Mouse (Mus musculus) urinary bladder, postnatal 14 days (tissue): ENCODE data around the gene Patl2.
"Not testable (repeated sequence)": the region's sequence is repeated elsewhere in the genome, so short reads cannot be mapped to it uniquely, and the experiment has no call there.

ENCODE experiments used
- DNase-seq: peaks from one replicate; pipeline ENCODE4 v3.0.0; 2021; ENCODE audit warnings: low spot score

Gene Patl2

DNA sequence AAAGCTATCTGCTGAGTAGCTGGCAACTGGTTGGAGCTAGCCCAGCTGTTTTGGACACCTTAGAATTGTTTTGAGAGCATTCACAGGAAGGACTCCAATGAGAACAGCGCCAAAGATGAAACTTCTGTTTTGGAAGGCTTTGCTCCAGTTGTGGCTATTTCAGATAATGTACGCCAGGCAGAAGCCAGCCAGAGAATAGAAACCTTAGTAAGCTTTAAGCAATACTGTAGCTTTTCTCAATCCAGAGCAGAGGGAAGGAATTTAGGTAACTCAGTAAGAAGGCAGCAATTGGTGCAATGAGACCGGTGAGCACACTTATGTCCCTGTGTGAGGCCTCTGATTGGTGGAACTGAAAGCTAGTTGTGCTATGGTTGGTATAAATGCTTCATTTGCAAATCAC, 42.9 kb downstream of the Patl2 start:
- no peak for DNase-seq

DNA sequence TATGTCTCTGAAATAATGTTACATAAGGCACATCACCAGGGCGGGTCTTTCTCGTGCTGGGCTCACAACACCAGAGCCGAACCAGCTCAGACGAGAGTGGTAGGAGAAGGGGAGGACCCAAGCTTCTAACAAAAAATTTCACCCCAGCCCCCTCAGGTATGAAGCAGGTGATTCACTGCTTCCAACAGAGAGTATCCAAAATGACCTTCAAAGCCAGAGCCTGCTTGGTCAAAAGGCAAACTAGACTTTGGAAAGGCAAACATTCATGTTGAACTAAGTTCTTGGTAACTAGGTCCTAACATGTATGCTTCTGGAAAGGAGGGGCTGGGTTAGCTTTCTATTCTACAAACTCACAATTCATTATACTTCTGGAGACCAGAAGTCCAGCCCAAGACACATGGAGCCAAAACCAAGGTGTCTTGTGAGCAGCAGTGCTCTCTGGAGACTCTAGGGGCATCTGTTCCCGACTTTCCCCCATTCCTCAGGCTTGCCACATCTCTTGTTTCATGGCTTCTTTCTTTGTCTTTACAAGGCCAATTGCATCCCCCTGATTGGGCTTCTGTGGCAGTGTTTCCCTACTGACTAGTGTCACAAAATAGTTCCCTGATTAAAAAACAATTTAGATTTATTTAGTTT, 44.5 kb downstream of the Patl2 start:
- DNase-seq, result no peak

DNA sequence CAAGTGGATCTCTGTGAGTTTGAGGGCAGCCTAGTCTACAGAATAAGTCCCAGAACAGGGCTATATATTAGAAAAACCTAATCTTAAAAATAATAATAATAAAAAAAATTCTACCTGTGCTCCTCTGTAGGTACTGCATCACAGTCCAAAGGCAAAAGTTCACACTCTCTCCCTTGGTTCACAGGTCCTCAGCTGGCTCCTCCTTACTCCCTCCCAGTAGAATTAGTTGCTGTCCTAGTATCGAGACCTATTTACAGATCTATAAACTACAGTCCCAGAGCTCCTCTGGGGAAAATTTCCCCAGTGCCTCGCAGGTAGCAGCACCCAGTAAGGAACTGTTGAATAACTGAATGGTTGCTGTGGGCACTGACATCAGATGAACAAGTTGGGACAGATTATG, 45.2 kb downstream of the Patl2 start:
- no peak for DNase-seq

DNA sequence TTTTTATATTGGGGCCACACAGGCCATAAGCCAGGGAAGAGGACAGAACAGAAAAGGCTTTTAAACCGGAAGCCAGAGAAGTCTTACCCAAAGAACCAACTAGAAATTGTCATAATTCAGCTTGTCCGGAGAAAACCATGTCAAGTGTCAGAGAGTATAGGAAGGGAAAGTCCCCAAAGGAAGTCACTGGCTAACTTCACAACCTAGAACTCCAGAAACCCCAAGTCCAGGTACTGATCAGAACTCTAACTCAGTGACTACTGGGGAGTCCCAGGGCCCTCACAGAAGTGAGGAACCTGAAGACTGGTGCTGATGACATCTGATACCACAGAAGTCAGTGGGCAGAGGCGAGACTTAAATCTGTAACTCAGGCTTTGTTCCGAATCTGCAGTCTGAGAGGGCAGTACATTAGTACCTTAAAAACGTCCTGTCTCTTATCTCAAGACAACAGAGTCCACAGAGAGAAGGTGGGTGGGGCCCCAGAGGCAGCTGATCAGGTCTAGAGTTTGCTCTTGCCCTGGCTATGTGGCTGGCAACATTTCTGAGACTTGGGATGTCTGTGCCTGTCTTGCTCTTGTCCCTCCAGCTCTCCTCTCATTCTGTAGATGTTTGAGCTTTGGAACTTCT, 48.0 kb downstream of the Patl2 start:
- no peak for DNase-seq

DNA sequence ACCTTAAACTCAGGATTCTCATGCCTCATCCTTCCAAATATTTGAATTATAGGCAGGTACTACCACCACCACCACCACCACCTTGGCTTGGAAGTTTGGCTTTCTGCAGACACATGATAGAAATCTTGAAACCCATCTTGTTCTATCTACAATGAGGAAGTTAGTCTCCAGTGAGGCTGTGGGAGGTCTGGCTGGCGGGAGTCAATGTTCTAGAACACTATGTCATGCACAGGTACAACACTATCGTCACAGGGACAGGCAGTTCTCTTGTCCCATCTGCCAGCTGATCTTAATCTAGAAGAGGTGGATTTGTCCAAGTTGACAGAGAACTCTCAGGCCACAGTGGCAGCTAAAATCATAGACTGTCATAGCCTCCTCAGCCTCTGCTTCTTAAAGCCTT, 53.4 kb downstream of the Patl2 start:
- no peak for DNase-seq

DNA sequence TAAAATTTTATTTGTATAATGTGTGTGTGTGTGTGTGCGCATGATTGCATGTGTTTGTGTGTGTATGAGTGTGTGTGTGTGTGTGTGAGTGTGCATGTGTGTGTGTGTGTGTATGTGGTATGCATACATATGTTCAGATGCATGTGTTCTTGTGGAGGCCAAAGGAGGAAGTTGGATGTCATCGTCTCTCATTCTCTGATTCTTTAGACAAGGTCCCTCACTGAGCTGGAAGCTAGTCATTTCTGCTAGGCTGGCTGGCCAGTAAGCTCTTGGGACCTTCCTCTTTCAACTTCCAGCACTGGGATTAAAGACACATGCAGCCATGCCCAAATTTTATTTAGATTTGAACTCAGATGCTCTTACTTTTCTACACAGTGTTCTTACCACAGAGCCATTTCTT, 53.9 kb downstream of the Patl2 start:
- no peak for DNase-seq

DNA sequence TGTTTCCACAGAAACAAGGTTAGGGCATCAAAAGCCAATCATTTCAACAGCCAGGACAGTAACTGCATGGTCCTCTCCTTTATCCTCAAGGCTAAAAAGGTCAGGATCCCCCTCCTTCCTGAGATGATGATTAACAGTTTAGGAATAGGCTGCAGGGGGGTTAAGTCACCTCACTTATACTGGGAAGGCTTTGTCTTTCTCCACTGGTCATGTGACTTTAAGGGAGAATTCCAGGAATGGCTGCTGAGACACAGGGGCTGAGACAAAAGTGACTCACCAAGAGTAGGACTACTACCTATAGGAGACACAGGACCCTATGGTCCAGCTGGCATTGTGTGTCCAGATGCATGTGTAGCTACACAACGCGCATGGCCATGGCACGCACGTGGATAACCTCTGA, 58.4 kb downstream of the Patl2 start:
- DNase-seq, result no peak

DNA sequence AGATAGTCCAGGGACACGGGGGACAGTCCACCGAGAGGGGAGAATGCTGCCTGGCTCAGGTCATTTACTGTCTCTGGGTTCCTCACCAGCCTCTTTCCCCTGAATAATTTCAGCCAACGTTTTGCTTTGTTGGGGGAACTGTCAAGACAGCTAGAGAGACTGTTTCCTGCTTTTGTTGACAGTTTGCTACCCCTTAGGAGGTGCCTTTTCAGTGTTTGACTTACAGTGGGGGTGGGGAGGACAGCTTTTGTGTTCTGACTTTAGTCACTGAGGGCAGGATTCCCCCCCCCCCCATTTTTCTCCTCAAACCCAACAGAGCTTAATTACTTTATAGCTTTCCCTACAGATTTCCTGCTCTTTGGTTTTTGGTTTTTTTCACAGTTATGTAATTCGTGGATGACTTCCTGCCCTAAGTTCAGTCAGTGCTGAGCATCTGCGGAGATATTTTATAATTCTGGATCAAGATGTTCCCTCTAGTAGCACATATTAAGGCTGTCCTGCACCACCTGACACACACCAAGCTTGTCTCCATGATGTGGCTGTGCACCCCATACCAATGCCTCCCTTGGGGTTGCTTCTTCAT, 59.1 kb downstream of the Patl2 start:
- no peak for DNase-seq

DNA sequence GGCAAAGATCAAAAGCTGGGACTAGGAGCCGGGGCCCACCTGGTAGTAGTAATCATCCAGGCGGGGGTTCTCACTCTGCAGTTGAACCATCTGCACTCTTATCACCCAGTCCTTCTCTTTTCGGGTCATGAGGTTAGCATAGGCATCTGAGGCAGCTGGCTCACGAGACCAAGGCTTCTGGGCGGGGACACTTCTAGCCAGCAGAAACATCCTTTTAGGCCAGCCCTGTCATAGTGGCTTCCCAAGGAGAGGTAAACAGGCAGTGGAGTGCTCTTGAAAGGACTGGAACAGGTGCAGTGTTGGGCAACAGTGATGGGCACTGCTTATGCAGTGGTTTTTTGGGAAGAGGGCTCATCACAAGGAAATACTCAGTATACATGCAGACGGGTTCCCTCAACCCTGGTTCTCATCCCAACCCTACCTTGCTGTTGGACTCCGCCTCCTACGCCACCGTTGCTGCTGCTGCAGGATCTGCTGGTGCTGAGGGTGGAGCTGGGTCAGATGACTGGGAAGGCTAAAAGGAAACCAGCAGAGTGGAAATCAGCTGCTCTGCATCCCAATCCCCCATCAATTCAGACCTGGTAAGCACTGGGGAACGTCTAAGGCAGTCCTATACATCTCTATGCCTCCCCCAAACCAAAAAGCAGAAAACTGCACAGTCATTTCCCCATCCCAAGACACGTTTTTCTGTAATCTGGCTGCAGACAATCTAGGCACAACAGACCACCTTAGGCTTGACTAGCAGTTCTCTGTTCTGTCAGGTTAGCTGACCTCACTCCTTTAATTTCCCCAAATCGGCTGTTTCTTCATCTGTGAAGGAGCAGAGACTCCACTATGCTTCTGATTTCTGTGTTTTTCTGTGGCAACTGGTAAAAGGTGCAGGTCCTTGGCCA, 60.1 kb downstream of the Patl2 start:
- no peak for DNase-seq

DNA sequence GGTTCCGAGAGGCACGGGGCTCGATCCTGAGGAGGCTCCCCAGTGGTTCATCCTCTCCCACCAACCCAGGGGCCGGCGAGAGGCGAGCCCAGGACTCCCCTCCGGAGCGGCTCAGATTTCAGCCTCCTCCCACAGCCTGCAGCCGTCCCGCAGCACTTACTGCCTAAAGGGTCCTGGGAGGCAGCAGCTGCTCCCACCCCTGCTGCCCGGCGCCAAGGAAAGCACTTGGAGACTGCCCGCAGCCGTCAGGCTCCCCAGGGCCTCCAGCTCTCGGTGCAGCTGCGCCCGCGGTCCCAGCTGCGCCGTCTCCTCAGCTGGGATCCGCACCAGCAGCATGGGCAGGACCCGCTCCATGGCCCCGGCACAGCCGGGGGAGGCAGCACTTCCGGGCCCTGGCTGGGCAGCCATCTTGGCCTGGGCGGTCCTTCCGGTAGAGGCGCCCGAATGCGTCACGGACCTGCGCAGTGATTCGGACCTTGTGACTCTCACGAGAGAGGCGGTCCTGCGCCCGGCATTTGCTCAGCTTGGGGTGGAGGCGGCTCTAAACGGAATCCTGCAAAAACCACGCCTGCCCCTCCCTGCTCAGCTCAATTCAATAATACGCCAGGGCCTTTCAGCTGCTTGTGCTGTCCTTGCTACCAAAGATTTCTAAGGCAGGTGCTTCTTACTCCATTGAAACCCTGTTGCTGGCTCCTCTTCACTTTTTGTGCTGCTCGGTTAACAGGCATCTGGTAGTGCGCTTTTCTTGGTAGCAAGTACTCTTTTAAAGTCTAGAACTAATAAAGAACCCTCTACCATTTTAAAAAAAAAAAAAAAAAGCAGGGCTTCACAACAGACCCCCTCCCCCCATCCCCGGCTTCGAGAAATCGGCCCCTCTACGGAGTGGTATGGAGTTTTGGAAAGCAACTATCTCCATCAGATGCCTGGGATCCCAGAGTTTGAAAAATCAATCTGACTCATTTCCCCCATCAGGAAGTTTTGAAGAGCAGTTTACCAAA, 67.7 kb downstream of the Patl2 start, which contains the start of gene Spg11:
Gene Spg11, minus strand, starts transcription at position 426 of the 998 bp plus-strand sequence.
- peak; percentile 98 for DNase-seq

DNA sequence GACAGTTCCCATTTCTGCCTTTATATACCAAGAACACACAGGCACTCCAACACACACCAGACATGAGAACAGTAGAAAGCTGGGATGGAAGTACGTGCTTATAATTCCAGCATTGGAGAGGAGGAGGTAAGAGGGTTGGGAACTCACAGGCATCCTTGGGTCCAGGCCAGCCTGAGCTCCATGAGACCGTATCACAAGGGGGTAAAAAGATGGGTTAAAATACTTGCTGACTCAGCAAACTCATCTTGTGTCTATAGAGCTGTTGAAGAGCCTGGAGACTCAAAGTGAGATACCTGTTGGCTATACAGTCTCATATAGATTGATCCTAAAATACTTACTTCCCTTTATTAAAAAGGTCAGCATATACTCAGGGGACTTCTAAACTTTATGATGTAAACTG, 69.1 kb downstream of the Patl2 start:
- DNase-seq, result no peak

DNA sequence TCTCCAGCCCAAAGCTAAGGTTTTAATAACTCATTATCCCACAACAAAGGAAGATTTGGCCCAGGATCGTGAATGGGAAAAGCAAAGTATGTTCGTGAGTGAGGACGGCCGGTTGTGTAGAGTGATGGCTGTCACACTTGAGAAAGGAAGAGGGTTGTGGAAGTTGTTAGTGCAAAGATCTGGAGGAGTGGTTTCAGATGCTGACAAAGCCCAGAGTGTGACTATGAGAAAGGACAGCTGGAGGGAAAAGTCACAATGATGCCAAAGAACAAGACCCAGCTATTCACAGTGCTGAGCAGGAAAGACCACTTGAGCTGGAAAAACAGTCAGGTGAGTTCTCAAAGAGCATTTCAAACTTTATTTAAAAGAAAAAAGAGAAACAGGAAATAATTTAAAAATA, 76.3 kb downstream of the Patl2 start:
- no peak for DNase-seq

DNA sequence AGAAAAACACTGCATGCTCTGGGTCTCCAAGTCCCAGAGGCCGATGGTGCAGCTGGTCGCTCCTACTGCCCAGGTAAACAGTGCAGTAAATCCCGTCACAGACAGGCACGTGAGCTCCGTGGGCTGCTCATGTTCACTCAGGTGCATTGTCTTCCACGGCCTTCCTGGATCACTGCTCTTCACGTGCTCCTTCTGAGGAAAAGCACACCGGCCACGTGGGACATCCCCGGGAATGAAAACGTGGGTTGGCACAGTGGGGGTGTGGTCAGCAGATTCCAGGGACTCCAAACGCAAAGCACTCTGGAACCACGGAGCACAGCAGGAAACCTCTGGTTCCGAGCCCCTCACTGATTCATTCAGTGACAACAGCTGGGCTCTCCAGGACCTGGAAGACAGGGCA, 77.9 kb downstream of the Patl2 start:
- DNase-seq, result no peak

DNA sequence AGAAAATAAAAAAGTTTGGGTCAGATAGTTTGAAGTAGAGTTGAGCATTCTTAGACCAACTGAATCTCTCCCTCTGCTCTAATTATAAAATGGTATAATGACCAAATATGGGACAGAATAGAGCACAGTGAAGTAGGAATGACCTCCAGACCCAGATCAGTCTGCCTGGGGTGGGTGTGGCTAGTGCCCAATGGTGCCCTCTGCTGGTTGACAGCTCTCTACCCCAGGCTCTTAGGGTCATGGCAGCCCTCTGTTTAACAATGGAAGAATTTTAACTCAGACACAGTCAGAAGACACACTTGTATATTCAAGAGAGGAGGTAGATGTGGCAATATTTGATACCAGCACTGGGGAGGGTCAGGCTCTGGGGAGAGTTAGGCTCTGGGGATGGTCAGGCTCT, 83.9 kb downstream of the Patl2 start:
- peak; percentile 15 for DNase-seq

DNA sequence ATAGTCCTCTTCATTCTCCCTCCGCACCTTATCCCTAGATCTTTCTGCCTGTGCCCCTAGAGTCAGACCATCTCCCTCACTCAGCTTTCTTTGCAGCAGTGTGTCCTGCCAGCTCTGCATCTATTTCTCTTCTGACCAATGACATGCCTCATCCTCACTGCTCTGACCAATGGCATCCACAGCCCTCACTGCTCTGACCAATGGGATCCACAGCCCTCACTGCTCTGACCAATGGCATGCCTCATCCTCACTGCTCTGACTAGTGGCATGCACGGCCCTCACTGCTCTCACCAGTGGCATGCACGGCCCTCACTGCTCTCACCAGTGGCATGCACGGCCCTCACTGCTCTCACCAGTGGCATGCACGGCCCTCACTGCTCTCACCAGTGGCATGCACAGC, 88.3 kb downstream of the Patl2 start:
- not testable (repeated sequence) for DNase-seq

DNA sequence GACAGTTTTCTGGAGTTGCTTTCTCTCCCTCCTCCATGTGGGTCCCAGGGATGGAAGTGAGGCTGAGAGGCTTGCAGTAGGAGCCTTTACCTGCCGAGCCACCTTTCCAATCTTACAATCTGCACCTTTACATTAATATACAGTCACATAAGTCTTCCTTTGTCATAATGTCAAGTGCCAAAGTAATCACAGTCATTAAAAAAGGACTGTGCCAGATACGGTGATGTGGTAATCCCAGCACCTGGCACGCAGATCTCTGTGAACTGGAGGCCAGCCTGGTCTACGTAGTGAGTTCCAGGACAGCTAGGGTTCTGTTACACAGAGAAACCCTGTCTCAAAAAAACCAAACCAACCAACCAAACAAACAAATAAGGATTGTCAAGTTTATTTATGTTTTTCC, 92.1 kb downstream of the Patl2 start:
- no peak for DNase-seq

DNA sequence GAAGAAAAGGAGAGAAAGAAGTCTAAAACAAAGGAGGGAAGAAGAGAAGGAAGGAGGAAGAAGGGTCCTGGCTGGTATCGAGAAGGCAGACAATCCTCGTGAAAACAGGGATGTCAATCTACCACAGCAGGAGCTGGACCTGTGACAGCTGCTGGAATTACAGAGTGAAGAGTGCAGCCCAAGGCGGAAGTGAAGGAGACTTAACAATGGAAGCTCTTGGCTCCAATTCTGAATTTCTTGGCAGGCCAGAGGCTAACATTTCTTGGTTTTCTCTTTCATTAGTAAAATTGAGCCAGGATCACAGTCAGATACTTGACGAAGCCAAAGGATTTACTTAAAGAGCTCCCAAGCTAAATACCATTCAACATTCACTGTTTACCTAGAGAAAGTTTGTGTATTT, 99.5 kb downstream of the Patl2 start:
- peak; percentile 29 for DNase-seq

DNA sequence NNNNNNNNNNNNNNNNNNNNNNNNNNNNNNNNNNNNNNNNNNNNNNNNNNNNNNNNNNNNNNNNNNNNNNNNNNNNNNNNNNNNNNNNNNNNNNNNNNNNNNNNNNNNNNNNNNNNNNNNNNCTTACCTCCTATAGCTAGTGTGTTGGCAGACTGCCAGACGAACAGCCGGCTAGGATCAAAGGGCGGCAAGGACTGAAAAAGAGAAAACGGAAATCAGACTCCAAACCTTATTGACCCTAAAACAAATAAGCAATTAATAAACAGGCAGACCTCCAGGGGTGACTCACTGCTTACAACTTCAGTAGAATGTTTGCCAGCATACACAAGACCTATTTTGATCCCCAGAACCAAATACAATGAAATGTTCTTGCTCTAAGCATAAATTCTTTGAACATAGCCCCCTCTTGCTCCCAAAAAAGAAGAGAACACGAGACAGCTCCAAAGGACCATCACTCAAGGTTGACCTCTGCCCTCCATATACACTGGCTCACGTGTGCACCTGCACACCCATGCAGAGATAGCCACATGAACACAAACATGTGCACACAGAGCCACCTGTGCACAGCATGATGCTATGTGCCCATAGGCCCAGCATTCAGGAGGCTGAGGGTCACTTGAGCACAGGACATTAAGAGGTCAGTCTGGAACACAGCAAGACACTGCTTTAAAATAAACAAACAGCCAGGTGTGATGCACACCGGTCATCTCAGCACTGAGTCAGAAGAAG, 104.1 kb downstream of the Patl2 start:
- peak; percentile 26 for DNase-seq
